Mouse (Mus musculus): ENCODE measurements around the gene Stom.

The Stom gene

GRCm38 (mm10) chr2:35336388-35337280 lies at the start of gene Stom:
Gene Stom (minus strand): TSS chr2:35336976.
- DNase-seq (ENCODE audit: low read depth) = peak; percentile 94

GRCm38 (mm10) chr2:35385441-35385871 lies 48.7 kb upstream of the Stom start:
- no peak for DNase-seq (ENCODE audit: low read depth)

- no peak for DNase-seq (ENCODE audit: low read depth)
Observed at GRCm38 (mm10) chr2:35379306-35379705, 42.5 kb upstream of the Stom start.

GRCm38 (mm10) chr2:35377600-35377999 lies 40.8 kb upstream of the Stom start:
- DNase-seq (ENCODE audit: low read depth) = no peak

- DNase-seq (ENCODE audit: low read depth) = no peak
Observed at GRCm38 (mm10) chr2:35373003-35373402, 36.2 kb upstream of the Stom start.

GRCm38 (mm10) chr2:35370686-35371085 lies 33.9 kb upstream of the Stom start:
- no peak for DNase-seq (ENCODE audit: low read depth)

DNA sequence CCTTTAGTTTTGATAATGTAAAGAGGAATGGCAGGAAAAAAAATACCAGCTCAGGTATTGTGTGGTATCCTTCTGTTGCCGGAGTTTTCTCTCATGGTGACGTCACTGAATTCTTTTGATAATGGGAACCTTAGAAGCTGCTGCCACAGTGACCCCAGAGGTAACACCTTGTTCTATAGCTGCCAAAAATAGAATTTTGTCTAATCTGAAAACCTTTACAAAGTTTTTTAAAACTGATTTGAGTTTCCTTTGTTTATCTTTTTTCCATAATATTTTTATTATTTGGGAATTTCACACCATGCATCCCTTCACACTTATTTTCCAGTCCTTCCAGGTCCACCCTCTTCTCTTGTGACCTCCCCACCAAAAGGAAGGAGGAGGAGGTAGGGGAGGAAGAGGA lies 30.9 kb upstream of the Stom start, which contains the start of gene 4930568D16Rik:
4930568D16Rik (minus strand) TSS at position 101 of the 400 bp plus-strand sequence.
- no peak for DNase-seq (ENCODE audit: low read depth)

GRCm38 (mm10) chr2:35349184-35349583 lies 12.4 kb upstream of the Stom start:
- peak; percentile 42 for DNase-seq (ENCODE audit: low read depth)

- no peak for DNase-seq (ENCODE audit: low read depth)
Observed at GRCm38 (mm10) chr2:35345984-35346383, 9.2 kb upstream of the Stom start.

GRCm38 (mm10) chr2:35342605-35343004 lies 5.8 kb upstream of the Stom start:
- peak; percentile 24 for DNase-seq (ENCODE audit: low read depth)

GRCm38 (mm10) chr2:35338707-35339106 lies 1.9 kb upstream of the Stom start:
- DNase-seq (ENCODE audit: low read depth) = no peak

GRCm38 (mm10) chr2:35338036-35338435 lies 1.3 kb upstream of the Stom start:
- DNase-seq (ENCODE audit: low read depth) = no peak

DNA sequence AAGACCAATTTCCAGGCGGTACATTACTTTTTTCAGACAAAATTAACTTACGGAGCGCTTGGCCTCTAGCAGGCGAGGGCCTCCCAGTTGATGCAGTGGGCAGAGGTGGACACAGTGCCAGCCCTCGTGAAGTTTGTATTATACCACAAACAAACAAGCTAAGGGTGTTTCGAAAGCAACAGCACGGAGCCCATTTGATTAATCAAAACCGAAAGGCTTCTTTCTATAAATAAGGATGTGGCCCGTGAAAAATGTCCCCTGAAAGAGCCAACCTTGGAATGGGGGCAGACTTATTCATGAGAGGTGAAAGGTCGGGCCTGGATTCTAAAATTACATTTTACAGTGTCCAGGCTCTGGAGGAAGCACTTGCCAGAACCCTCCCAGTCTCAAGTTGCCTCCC lies 643 bp upstream of the Stom start:
- peak; percentile 36 for DNase-seq (ENCODE audit: low read depth)

GRCm38 (mm10) chr2:35335620-35336019 lies 1.2 kb downstream of the Stom start:
- DNase-seq (ENCODE audit: low read depth) = no peak

DNA sequence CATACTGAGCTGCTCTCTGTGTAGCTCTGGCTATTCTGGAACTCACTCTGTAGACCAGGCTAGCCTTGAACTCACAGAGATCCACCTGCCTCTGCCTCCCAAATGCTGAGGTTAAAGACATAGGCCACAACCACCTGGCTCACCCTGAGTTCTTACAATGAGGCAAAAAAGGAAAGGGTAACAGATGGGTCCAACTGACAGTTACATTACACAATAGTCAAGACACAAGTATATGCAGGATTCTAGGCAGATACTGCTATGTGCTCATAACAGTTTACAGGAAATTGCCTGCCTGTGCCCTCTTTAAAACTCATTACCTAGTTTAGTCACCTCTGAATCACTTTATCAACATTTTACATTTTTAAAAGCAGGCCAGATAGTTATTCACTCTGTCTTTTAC lies 3.1 kb downstream of the Stom start:
- no peak for DNase-seq (ENCODE audit: low read depth)

GRCm38 (mm10) chr2:35331205-35331604 lies 5.6 kb downstream of the Stom start:
- no peak for DNase-seq (ENCODE audit: low read depth)

- no peak for DNase-seq (ENCODE audit: low read depth)
Observed at GRCm38 (mm10) chr2:35329061-35329460, 7.7 kb downstream of the Stom start.

DNA sequence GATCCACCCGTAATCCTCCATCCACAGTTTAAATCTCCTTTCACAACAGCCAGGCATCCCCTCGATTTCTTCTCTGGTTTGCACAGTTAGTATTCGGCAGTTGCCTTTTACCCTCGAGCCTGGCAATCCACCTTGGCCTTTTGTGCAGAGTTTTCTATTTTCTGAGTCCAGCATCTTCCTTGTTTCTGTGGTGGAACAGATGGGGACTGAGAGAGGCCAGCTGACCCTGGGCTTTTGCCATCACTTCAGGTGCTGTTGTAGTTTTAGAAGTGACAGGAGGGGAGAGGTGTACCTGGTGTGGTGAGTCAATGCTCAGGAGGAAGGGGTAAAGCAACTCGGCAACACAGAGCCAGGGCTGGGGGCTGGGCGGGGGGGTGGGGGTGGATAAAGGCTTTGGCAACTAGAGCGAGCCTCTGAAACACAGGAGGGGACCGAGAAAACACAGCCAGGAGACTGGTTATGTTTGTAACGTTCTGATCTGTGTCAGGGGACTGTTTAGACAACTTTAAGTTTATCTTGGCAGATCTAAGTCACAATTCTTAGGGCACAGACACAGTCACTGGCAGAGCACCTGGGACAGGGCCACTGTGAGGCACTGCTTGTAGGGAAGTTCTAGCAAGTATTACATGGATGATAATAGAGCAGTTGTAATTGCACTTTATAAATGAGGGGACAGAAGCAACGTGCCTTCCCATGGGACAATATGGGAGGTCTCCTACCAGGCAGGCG lies 8.5 kb downstream of the Stom start:
- DNase-seq (ENCODE audit: low read depth) = no peak

DNA sequence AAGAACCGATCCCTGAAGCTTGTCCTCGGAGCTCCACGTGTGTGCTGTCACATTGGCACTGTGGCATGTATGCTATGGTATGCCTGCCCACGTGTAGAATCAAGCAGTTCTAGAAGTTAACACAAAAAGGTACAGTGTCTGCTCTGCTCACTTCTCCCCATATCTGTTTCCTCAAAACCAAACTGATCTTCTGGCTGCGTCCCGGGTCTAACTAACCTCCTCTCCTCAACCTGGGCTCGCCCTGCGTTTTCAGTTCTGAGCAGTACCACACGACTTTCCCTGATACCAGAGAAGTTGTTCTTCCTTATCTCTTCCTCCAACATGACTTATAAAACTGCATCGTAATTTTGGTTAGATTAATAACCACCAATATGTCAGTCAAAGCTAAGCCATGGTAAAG lies 9.2 kb downstream of the Stom start:
- DNase-seq (ENCODE audit: low read depth) = no peak

GRCm38 (mm10) chr2:35326931-35327330 lies 9.8 kb downstream of the Stom start:
- no peak for DNase-seq (ENCODE audit: low read depth)

- no peak for DNase-seq (ENCODE audit: low read depth)
Observed at GRCm38 (mm10) chr2:35325930-35326329, 10.8 kb downstream of the Stom start.

- DNase-seq (ENCODE audit: low read depth) = peak; percentile 89
Observed at GRCm38 (mm10) chr2:35322404-35323164, 14.2 kb downstream of the Stom start.

Measured in fibroblast of lung, adult 2 months (primary cell).